Mouse (Mus musculus) megakaryocyte, embryonic 14.5 days (primary cell): ENCODE results near the gene Ttc34.

ENCODE experiments used
- FLI1 ChIP-seq: IDR thresholded peaks from 2 replicates; pipeline ENCODE4 v1.6.1; 2012; ENCODE audit warnings: low read length, inconsistent platforms, mixed read lengths
- GATA1 ChIP-seq: IDR thresholded peaks from 3 replicates; pipeline ENCODE4 v1.6.1; 2012; ENCODE audit warnings: mixed read lengths, low read length, inconsistent platforms, borderline replicate concordance

- TF ChIP-seq GATA1, result no peak
- no peak for TF ChIP-seq FLI1
Observed at GRCm38 (mm10) chr4:154787960-154788702, 49.1 kb upstream of the Ttc34 start.
